ENCODE assay signal across 8 mouse cellular contexts in the genomic region with DNA sequence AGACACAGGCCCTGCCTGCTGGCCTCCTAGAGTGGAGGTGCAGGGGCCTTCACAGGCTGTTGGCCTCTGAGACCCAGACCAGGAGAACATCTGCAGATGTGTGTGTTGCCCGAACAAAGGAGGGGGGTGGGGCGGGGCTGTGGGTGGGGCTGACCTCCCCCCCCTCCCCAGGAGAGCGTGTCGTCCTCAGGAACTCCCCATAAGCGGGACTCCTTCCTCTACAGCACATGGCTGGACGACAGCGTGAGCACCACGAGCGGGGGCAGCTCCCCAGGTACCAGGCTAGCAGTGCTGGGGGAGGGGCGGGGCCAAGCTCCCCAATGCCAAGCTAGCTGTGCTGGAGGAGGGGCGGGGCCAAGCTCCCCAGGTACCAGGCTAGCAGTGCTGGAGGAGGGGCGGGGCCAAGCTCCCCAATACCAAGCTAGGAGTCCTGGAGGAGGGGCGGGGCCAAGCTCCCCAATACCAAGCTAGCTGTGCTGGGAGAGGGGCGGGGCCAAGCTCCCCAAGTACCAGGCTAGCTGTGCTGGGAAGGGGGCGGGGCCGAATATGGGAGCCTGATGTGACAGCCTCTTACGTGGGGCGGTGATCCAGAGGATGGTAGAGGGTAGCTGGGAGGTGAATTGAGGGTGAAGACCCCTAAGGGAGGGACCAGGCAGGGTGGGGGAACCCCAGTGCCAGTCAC.
DNase-seq lines count a peak whose midpoint lies in the region; ATAC-seq and TF ChIP-seq lines count a peak whose summit lies in the region.

No protein-coding gene starts in this region.

- H3K4me1 ChIP-seq in hindbrain, embryonic 14.5 days (replicated peaks; ENCODE audit: control insufficient read depth, insufficient read depth, low read length), result peaks cover 25% of the 10 kb centered on the region
- H3K4me1 ChIP-seq in liver, embryonic 14.5 days (replicated peaks; ENCODE audit: control insufficient read depth in 2 of 2, insufficient read depth in 2 of 2, low read length in 1 of 2), result no peaks in the 10 kb centered on the region

- peak overlapping the region; percentile 57; the same call in 1 of the 2 replicates for H3K27ac ChIP-seq in layer of hippocampus, adult 2 months
- H3K27ac ChIP-seq in hindbrain, embryonic 14.5 days, result no peak overlapping the region
- H3K27ac ChIP-seq in liver, embryonic 14.5 days, result no peak overlapping the region

- no peaks in the 10 kb centered on the region for H3K27me3 ChIP-seq in hindbrain, embryonic 14.5 days (ENCODE audit: control insufficient read depth, insufficient read depth, low read length)
- peaks cover 24% of the 10 kb centered on the region for H3K27me3 ChIP-seq in liver, embryonic 14.5 days (ENCODE audit: control insufficient read depth, insufficient read depth, low read length)

- H3K36me3 ChIP-seq in hindbrain, embryonic 14.5 days (replicated peaks; ENCODE audit: control insufficient read depth, insufficient read depth), result no peaks in the 10 kb centered on the region
- no peaks in the 10 kb centered on the region for H3K36me3 ChIP-seq in liver, embryonic 14.5 days (replicated peaks; ENCODE audit: control insufficient read depth, insufficient read depth, low read depth)

- 3% methylated on average over 15 of the region's 18 CpGs for WGBS in hindbrain, embryonic 14.5 days
- 13% methylated on average over 18 of the region's 18 CpGs for WGBS in liver, embryonic 14.5 days (ENCODE audit: insufficient replicate concordance)

- no peak overlapping the region for H3K4me3 ChIP-seq in layer of hippocampus, adult 2 months
- H3K4me3 ChIP-seq in hindbrain, embryonic 14.5 days (replicated peaks; ENCODE audit: low read length), result no peak overlapping the region
- H3K4me3 ChIP-seq in liver, embryonic 14.5 days (ENCODE audit: insufficient read depth in 1 of 2, low read depth in 2 of 2, low read length in 2 of 2), result no peak overlapping the region

- peak overlapping the region; percentile 52; the same call in 1 of the 2 replicates for H3K4me2 ChIP-seq in hindbrain, embryonic 14.5 days (replicated peaks)
- no peak overlapping the region for H3K4me2 ChIP-seq in liver, embryonic 14.5 days (ENCODE audit: low read depth)

- no peak for TF ChIP-seq EP300 in liver, embryonic 14.5 days (IDR thresholded peaks at IDR 0.05; ENCODE audit: low read depth)

- no peaks in the 10 kb centered on the region for H3K9me3 ChIP-seq in hindbrain, embryonic 14.5 days (ENCODE audit: control insufficient read depth, low read length)
- H3K9me3 ChIP-seq in liver, embryonic 14.5 days (ENCODE audit: control insufficient read depth, low read length), result no peaks in the 10 kb centered on the region

- ATAC-seq in hindbrain, embryonic 14.5 days (ENCODE audit: low FRiP score), result peak; percentile 28; the same call in 1 of the 2 replicates
- peak; percentile 44 for ATAC-seq in liver, embryonic 14.5 days (ENCODE audit: insufficient read depth)

- DNase-seq in layer of hippocampus, adult 2 months (ENCODE audit: low spot score in 2 of 2), result no peak
- no peak for DNase-seq in layer of hippocampus, adult 9-11 months
- peak; percentile 81 for DNase-seq in cerebellum, adult 9-11 months
- peak; percentile 57 for DNase-seq in hindbrain, embryonic 14.5 days (ENCODE audit: low spot score)
- peak; percentile 58 to 63 (median 60) for DNase-seq in liver, embryonic 14.5 days (ENCODE audit: low read depth in 3 of 3, low spot score in 3 of 3)
- peak; percentile 70 for DNase-seq in retina, postnatal 1 day
- DNase-seq in adrenal gland, postnatal 10 days, result no peak
- no peak for DNase-seq in frontal cortex, postnatal 25 days (ENCODE audit: low spot score in 2 of 2)

- H3K9ac ChIP-seq in hindbrain, embryonic 14.5 days, result 0 out of 2 replicates have a peak overlapping the region, but pooled peaks have one; percentile 19
- H3K9ac ChIP-seq in liver, embryonic 14.5 days (replicated peaks), result no peak overlapping the region

- no peak for TF ChIP-seq CTCF in layer of hippocampus, adult 2 months (conservative IDR thresholded peaks at IDR 0.05)
- TF ChIP-seq CTCF in liver, embryonic 14.5 days (IDR thresholded peaks at IDR 0.05; ENCODE audit: low read depth), result no peak

Comparison
In these comparisons a context has a peak if more than half of its experiments do, and no peak if none do; other contexts are left out.
1. DNase-seq: peak in cerebellum, adult 9-11 months (single experiment), hindbrain, embryonic 14.5 days (single experiment), liver, embryonic 14.5 days (3 of 3) and retina, postnatal 1 day (single experiment); none in layer of hippocampus, adult 2 months (0 of 2), layer of hippocampus, adult 9-11 months (single experiment), adrenal gland, postnatal 10 days (single experiment) and frontal cortex, postnatal 25 days (0 of 2).